Mouse (Mus musculus): ENCODE results near the gene Fam187b.

- no peak for TF ChIP-seq MAX (IDR thresholded peaks at IDR 0.05; ENCODE audit: low read length)
- TF ChIP-seq ZMIZ1 (IDR thresholded peaks at IDR 0.05; ENCODE audit: low read depth, low read length): no peak
- TF ChIP-seq TAL1 (IDR thresholded peaks at IDR 0.05; ENCODE audit: low read length): no peak
Observed at GRCm38 (mm10) chr7:30966657-30967056, 6.9 kb upstream of the Fam187b start.

Measured in MEL (cell line).